Mouse (Mus musculus): ENCODE results near the gene Plcl1.

GRCm38 (mm10) chr1:55523966-55524365 is 118.2 kb downstream of the Plcl1 start:
- no peak for TF ChIP-seq CTCF (IDR thresholded peaks at IDR 0.05; ENCODE audit: low read depth)
- no peak for TF ChIP-seq EP300 (IDR thresholded peaks at IDR 0.05; ENCODE audit: low read depth)

Measured in liver, embryonic 14.5 days (tissue).